In the genomic region with DNA sequence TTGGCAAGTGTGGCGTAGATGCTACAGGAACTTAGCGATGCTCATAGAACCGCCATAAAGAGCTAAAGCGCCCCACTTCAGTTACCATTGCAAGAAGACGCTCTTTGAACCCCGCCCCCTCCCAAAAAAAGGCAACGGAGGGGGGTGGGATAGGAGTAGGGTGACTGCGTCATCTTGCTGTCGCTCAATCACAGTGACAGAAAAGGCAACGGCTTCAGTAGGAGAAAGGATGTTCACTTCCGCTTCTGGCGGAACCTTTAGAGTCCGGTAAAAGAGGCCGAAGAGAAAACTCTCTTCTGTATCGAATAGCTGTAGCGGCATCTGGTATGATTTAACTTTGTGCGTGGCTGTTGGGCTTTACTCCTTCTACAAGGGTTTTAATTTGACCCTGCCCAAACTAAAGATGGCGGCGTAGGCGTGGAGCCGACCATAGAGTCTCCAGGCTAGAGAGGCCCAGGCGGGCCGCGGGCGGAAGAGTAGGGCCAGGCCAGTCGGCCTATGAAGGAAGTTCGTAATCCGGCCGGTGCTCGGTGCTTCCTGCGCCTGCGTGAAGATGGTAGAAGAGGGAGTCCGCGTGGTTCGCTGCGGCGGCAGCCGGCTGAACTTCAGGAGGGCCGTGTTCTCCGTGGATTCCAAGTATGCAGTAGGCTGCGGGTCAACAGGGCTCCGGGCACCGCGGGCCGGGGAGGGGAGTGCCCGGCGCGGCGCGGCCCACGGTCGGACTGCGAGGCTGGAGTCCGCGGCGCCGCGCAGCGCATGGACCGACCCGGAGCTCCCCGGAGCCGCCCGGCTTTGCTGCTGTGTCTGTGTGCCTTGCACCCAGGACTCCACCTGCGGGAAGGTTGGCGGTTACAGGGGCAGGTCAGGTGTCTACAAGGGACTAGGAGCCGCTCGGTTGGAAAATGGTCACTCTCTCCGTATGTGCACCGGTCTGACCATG, we compare ENCODE assay signal across 8 mouse cellular contexts. TPM values are rescaled to one million over a fixed set of nuclear protein-coding genes. Genes with fewer than 3 reads are reported as not detected.
A peak's percentile ranks its signal among the peaks of the same experiment; 100 is the strongest.
DNase-seq lines count a peak whose midpoint lies in the region; ATAC-seq and TF ChIP-seq lines count a peak whose summit lies in the region.

A gene (plus strand): TSS at position 198 of the 940 bp plus-strand sequence.

- H3K4me3 ChIP-seq in cortical plate, adult 2 months (ENCODE audit: insufficient read depth, low read length): peak within 1 kb of the TSS; percentile 77
- peak within 1 kb of the TSS; percentile 98 for H3K4me3 ChIP-seq in megakaryocyte, embryonic 14.5 days (replicated peaks)

- peak; percentile 96 for ATAC-seq in activated CD4-positive, CD25-positive, alpha-beta regulatory T cell, adult 4 months

- H3K27ac ChIP-seq in cortical plate, adult 2 months (ENCODE audit: insufficient read depth, low read length): peak within 1 kb of the TSS; percentile 96

- no peaks in the 10 kb centered on the region for H3K27me3 ChIP-seq in megakaryocyte, embryonic 14.5 days (replicated peaks)

- no peaks in the 10 kb centered on the region for H3K9me3 ChIP-seq in megakaryocyte, embryonic 14.5 days

- DNase-seq in gastrocnemius, adult 8-10 months (ENCODE audit: low spot score in 2 of 2): peak; percentile 89 to 92
- DNase-seq in hindlimb bud, embryonic 11.5 days (ENCODE audit: extremely low spot score, low read depth, low spot score): peak; percentile 94
- DNase-seq in left cerebral cortex, adult 8-10 months (ENCODE audit: low spot score in 2 of 2): peak; percentile 95 to 97
- peak; percentile 97 for DNase-seq in right cerebral cortex, postnatal 10 days (ENCODE audit: low spot score in 2 of 2)
- DNase-seq in urinary bladder, postnatal 25 days (ENCODE audit: low spot score): peak; percentile 93

- peak; percentile 87 for TF ChIP-seq POLR2A in cortical plate, adult 2 months (IDR thresholded peaks at IDR 0.05; ENCODE audit: extremely low read depth, insufficient read depth, low read length)

- TF ChIP-seq CTCF in cortical plate, adult 2 months (IDR thresholded peaks at IDR 0.05; ENCODE audit: extremely low read depth, insufficient read depth, low read length): no peak

- H3K36me3 ChIP-seq in megakaryocyte, embryonic 14.5 days (replicated peaks; ENCODE audit: low read length): peaks cover 16% of the 10 kb centered on the region

- no peaks in the 10 kb centered on the region; the same call in 1 of the 2 replicates for H3K4me1 ChIP-seq in cortical plate, adult 2 months (ENCODE audit: control insufficient read depth, insufficient read depth, low read length)
- peaks cover 24% of the 10 kb centered on the region for H3K4me1 ChIP-seq in megakaryocyte, embryonic 14.5 days

RNA-seq across cellular contexts. Expression of the gene that starts here (rescaled TPM):
- polyA plus RNA-seq in activated CD4-positive, CD25-positive, alpha-beta regulatory T cell, adult 4 months (2017; shearing (Covaris generic)): 10 to 100 TPM; 38.9 to 47.1 TPM
- polyA plus RNA-seq in cortical plate, adult 2 months (2012; rRNA removed): 31.3 and 32.5 TPM in 2 replicates
- total RNA-seq in gastrocnemius, adult 8-10 months (2022): 10 to 100 TPM; 11.2 to 18.9 (median 17.2) TPM
- 10 to 100 TPM; 35.8 to 48.9 (median 42.1) TPM for total RNA-seq in left cerebral cortex, adult 8-10 months (2022)
- 1.3 TPM in 1 of 2 replicates, not detected in the other for polyA plus RNA-seq in megakaryocyte, embryonic 14.5 days (2012; ENCODE audit: insufficient read depth, low replicate concordance)

Comparison
In these comparisons a context has a peak if more than half of its experiments do, and no peak if none do; other contexts are left out.
1. Peak in every context shown above with its lines: DNase-seq, ATAC-seq, H3K4me3 ChIP-seq and H3K27ac ChIP-seq.
2. RNA of the gene that starts here (polyA plus RNA-seq): 38.9 to 47.1 TPM in activated CD4-positive, CD25-positive, alpha-beta regulatory T cell, adult 4 months and 31.3 to 32.5 TPM in cortical plate, adult 2 months; 1.3 TPM in megakaryocyte, embryonic 14.5 days; every median in the first group is over 10 times any median in the second.